Mouse (Mus musculus) cerebellum, adult 18-20 months (tissue): ENCODE data around the gene Fosb.

Experiments used
- DNase-seq, 2 experiments: peaks; one replicate each; pipeline ENCODE4 v3.0.0; 2021

The Fosb gene

DNA sequence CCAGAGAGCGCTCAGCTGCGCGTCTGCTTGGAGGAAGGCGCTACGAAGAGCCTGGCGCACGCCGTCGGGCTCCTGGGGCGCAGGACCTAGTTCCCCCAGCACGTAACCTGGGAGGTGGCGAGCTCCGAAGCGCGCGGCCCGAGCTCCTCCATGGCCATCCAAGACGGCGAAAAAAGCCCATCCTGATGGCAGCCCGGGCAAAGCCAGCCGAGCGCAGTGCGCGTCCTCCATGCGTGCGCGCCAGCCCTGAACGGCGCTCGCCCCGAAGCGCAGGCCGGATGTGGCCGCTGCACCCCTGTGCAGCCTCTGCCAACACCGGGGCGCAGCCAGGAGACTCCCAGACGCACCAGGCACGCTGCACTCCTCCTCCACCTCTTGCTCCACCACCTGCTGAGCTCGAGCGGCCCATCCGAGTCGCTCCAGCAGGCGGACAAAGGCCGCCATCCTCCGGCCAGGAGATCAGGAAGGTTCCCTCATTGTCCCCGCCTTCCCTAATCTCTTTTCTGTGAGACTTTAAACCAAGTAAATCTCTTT lies 30.2 kb downstream of the Fosb start, which contains the start of gene Ppm1n:
TSS of gene Ppm1n (minus strand) at position 484 of the 534 bp plus-strand sequence.
- no peak for DNase-seq

DNA sequence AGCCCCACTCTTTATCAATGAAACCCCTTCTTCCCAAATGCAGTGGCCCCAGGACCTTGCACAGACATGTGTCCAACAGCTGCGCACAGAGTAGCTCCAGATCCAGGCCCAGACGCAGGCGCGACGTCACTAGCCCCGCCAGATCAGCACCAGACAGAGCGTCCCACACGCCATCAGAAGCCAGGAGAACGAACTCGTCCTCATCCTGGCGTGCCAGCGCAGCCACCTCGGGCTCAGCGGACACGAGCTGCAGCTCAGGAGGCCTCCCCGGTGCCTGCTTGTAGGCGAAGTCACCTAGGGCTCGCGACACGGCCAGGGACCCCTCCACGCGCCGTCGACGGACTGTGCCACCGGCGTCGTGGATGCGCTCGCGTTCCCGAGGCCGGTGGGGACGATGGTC lies 30.8 kb downstream of the Fosb start:
- DNase-seq: no peak

DNA sequence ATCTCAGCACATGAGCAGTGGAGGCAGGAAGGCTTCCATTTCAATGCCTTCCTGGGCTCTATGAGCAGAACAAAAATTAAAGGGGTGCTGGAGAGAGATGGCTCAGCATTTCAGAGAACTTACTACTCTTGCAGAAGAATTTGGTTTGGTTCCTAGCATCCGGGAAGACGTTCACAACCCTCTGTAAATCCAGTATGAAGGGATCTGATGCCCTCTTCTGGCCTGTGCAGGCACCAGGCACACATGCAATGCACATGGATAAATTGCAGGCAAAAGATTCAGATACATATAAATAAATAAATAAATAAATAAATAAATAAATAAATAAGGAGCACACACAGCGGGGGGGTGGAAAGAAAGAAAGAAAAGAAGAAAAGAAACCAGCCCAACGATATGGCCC lies 33.6 kb downstream of the Fosb start:
- DNase-seq: no peak

DNA sequence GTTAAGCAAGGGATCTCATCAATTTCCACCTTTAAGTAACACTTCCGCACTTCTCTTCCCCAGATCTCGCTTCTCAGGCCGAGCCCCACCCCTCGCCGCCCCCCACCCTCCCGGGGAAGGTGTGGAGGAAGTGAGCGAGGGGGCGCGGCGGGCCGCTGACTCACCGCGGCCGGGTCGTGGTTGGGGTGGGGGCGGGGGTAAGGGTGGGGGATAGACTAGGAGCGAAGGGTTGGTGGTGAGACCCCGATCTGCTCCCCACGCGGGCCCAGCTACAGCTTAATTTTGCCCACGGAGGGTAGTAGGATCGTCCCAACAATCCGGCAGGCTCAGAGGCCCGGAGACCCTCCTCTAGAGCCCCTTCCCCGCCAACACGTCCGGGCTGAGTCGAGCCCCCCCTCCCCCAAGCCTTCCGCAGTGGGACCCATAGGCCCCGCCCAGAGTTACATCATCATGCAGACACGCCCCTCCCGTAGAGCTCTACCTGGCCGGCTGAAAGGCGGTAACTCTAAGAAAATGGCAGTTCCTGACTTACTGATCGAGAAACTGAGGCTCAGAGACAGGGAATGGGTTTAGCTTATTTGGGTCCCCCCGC lies 37.6 kb downstream of the Fosb start:
- DNase-seq: peak; percentile 75 to 82

DNA sequence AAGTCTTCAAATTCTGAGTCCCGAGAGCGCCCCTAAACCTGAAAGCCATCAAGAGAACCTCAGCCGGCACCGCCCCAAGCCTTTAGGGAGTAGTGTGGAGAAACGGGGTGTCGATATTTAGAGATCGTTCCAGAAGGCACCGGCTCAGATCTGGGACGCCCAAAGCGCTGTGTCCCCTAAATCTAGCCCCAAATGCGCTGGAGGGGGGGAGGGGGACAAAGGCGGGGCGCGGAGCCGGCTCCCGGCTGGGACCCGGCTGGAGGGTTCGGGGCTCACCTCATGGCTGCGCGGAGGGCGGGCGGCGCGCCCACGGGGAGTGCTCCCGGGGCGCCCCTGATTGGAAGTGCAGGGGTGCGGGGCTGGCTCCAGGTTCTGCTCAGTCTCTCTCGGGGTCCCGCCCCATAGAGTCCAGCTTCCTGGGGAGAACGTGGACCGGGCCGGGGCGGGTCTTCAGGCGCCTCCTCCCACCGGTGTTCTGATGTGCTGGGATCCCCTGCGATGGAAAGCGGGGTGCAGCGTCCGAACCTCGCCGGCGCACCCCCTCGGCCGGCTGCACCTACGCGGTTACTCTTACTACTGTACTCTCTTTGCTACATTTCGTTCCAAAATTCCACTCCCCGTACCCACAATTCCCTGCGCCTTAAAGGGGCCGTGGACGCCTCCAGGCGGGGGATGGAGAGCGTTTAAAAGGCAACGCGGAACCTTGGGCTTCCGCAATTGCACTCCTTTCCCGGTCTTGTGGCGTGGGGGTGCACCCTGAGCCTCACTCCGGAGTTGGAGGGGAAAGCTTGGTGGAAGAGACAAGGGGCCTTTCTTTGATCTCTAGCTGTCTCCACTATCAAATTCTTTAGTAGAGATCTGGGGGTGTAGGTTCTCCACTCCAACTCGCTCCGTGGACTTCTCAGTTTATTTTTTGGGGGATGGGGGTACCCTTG lies 38.3 kb downstream of the Fosb start, which contains the start of gene Vasp:
TSS of gene Vasp (minus strand) at position 580 of the 935 bp plus-strand sequence.
- peak; percentile 87 to 90 for DNase-seq

DNA sequence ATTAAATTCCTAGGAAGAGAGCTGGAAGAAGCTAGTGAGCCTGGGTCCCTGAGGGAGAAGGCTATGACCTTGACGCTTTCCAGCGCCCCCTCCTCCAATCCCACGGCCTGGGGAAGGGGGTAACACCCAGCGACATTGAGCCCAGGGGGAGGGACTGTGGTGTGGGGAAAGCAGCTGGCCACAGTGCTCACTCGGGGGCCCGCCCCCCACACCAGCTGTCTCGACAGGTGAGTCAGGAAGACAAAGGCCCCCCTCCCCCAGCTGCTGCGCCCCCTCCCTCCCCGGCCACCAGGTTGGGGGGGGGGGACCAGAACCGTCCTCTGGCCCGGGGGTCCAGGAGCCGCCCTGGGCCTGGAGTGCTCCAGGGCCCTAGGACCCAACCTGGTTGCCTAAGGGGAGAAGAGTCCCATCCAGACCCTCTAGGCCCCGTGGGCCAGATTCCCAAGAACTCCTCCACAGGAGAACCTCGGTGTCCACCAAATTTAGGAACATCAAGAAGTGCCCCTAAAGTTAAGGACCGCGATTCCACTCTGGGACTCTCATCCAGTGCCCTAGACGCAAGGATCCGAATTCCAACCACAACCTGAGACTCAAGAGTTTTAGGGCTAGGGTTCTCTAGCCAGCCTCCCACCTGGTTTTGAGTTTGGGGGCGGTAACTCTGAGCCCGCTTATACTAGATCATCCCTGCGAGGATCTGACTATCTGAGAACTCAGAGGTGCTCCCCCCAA lies 39.2 kb downstream of the Fosb start:
- DNase-seq: no peak

DNA sequence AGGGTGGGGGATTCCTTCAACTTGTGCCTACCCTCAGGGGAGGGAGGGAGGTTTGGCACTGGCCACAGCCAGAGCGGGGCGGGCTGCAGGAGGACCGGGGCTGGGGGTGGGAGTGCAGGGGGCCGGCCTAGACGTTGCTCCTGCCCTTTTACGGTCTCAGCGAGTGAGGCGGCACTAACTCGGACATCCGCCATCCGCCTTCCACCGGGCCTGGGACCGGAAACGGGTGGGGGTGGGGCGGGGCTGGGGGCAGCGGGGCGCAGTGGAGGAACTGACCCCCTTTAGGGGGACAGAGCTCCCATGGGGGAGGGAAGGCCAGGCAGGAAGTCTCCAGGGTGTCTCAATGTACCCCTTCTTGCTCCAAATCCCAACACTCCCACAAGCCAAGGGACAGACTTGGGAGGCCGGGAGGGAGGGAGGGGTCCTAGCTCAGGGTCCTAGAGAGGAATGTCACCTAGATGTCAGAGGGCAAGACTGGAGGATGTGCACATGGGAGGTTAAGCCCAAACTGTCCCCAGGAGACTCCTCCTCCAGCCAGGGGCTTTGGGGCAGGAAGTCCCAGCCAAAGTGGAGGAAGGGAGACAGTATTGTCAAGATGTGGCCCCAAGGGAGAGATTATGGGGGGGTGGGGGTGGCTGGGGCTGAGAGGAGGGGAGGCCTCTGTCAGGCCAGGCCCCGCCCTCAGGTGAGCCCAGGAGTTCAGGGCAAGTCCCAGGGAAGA lies 40.0 kb downstream of the Fosb start:
- no peak for DNase-seq

DNA sequence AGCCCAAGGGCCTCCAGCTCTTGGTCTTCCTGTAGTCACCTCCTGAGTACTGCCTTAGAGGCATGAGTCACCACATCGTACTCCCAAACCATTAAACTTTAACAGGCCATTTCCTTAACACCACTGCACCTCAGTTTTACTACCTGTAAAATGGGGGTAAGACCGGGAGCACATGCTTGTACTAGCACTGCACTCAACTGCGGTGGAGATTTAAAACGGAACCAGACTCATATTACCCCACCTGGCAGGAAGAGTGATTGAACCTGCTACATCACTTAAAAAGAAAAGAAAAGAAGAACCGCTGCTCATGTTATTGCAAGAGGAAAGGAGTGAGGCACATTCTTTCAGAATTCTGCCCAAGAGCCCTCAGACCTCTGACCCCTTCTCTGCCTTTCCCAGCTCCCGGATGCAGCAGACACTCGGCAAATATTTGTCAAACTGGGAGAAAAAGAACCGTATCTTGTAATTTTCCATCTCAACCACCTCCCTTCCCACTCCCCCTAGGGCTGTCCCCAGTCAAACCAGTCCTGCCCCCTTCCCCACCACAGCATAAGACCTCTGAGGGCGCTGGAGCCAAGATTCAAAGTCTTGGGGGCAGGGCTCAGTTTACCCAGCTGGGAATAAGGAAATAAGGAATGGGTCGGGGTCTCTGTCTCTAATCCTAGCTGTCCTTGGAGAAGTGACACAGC lies 40.7 kb downstream of the Fosb start:
- DNase-seq: no peak

DNA sequence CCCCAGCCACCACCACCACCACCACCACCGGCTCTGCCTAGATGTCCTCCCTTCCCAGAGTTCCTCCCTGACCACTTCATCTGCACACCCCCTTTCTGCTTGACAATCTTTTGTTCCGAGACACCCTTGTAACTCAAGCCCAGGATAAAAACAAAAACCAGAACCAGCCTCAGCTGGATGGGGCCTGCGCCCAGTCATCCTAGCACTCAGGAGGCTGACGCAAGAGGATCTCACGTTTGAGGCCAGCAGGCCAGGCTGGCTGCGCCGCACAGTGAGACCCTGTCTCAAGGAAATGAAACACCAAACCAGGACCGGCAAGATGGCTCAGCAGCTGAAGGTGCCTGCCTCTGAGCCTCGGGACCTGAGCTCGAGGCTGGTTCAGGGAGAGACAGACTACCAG lies 42.8 kb downstream of the Fosb start:
- no peak for DNase-seq

DNA sequence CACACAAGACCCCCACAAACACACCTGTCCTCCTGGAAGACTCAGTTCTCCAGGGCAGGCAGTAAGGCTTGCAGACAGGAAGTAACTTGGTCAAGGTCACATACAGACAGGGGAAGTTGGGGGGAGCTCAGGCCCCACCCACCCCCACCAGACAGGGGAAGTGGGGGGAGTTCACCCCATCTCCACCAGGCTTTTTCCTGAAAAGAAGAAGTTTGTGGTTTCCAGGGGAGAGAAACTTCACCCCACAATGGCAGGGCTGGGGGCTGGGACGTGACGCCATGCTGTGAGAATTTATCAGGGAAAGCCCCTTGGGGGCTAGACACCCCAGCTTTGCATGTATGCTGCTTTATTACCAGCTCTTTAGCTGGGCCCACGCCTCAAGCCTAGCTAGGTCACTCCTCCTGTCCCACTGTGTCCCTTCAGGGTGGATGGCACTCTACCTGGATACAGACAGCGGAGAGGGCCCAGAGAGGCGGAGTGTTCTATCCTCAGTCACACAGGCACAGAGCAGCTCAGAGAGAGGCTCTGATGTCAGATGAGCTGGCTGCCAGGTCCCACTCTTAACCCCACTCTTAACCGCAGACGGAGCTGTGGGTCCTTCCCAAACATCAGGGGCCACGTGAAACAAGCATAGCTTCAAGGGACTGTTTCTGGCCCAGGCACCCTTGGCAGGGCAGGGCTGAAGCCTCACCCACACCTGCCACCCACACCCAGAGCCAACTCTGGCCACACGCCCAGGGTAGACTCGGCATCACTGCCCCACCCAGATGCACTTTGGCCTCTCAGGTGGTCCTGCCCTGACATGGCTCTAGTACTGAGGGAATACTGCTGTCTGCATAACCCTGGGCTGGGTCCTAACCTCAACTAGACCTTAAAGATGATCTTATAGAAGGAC lies 43.7 kb downstream of the Fosb start:
- no peak for DNase-seq

DNA sequence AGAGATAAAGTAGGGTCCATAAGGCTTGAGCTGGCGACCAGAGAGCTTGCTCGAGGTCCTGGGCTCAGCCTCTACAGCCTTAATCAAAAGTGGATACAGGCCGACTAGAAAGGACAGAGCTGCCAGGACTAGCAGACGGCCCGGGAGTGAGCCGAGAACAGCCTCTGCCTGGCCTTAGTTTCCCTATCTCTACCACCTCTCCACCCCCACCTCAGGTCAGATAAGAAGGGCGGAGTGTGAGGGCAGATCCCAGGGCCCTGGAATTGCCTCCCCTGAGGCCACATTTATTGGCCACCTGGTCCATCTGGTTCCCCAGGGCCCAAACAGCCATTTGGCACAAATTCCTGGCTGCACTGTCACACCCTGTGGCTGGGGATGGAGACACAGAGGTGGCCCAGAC lies 44.7 kb downstream of the Fosb start:
- DNase-seq: peak; percentile 55 to 58

DNA sequence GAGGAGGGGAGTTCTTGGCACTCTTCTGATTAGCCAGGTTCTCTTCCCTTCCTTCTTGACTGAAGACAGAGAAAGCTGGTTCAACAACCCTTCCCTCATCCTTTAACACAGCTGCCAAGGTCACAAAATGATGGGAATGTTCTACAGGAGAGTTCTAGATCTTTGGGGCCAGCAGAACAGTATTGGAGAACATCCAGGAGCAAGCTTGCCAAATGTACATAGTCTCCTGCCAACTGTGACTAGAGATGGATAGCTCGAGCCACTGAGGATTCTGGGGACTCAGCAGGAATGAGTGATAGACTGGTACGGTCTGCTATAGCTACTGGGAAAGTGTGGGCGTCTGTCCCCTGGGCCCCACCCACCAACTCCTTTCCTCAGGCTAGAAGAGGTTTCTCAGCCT lies 51.5 kb downstream of the Fosb start:
- DNase-seq: peak; percentile 42 to 44

DNA sequence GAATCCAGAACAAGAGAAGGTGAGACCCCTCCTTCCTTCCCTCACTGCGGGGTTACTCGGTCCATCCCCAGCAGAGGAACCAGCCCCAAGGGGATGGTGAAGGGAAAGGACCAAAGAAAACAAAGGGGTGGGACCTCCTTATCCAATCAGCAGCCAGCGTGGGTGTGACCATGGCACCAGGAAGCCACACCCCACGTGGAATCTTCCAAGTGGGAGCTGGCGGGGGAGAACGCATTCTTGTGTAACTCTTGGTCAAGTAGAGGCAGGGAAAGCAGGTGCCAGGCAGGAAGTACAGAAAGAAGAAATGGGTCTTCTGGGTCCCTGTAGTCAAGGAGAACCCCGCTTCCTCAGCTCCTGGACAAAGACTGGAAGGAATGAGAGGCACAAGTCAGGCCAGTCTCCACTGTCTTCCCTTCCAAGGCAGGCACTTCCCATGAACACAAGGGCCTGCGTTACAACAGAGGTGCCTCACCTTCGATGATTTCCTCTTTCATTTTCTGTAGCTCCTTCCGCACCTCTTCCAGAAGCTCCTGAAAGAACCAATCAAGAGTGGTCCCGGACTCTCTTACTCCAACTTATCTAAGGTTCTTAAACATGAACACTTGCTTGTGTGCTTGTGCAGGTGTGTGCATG lies 52.3 kb downstream of the Fosb start:
- DNase-seq: no peak

DNA sequence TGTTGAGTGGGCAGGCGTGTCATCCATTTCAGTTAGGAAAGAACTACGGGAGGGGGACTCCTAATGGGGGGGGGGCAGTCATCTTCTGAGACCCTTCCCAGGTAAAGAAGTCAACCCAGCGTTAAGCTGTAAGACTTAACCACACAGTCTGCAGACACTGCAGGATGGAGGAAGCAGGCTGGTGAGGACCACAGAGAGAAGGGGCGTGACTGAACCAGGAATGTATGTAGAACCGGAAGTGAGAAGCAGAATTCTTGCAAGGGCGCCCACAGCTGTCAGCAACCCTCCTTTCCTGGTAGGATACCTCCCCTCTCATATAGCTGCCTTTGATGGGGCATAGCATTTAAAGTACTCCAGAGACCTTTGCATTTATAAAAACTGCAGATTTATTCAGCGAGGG lies 53.3 kb downstream of the Fosb start:
- no peak for DNase-seq

DNA sequence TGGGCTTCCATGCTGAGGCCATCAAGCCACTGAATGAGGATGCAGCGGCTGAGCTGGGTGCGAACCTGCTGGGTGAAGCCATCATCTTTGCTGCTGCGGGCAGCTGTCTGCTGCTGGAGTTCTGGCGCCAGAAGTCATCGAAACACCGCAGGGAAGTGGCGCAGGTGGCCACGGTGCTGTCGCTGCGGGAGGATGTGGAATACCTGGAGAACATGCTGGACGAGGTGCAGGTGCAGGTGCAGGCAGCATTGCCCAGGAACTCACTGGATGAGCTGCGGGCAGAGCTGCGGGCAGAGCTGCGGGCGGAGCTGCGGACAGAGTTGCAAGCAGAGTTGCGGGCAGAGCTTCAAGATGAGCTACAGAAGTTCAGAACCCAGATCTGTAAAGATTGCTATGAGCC lies 54.5 kb downstream of the Fosb start:
- no peak for DNase-seq

DNA sequence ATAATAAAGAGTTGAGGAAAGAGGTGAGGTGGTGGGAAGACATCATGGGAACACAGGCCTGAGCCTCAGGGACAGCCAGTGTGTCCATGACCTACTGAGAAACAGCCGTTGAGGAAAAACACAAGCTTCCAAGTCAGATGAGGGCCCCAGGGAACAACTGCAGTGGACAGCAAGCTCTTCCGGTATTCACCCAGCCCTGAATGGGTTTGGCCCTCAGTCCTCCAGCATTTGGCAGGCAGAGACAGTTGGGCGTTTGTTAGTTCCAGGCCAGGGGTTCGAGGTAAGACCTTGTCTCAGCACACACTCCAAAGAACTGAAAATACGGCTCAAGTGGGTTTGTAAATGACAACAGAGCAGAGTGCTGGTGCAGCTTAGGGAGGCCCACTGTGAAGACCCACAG lies 56.4 kb downstream of the Fosb start:
- DNase-seq: no peak
